ENCODE assay signal across 8 mouse cellular contexts in genomic region chr4:131872672-131873292, GRCm38 (mm10). TPM values are rescaled to one million over a fixed set of nuclear protein-coding genes. Genes with fewer than 3 reads are reported as not detected.
DNase-seq lines count a peak whose midpoint lies in the region; ATAC-seq lines count a peak whose summit lies in the region.

No protein-coding gene starts in this region.

- peak overlapping the region; percentile 81 for H3K27ac ChIP-seq in kidney, embryonic 14.5 days (ENCODE audit: low read depth, low read length)
- peak overlapping the region; percentile 100; the same call in 1 of the 2 replicates for H3K27ac ChIP-seq in forebrain, embryonic 14.5 days (ENCODE audit: low read depth, low read length)
- H3K27ac ChIP-seq in liver, embryonic 15.5 days (replicated peaks): peak overlapping the region; percentile 88

- peak overlapping the region; percentile 60 for H3K4me2 ChIP-seq in kidney, embryonic 14.5 days (replicated peaks; ENCODE audit: low read depth, low read length)
- peak overlapping the region; percentile 67 for H3K4me2 ChIP-seq in forebrain, embryonic 14.5 days (ENCODE audit: low read length)
- peak overlapping the region; percentile 78 for H3K4me2 ChIP-seq in liver, embryonic 15.5 days

- peaks cover 7% of the 10 kb centered on the region; the same call in 1 of the 2 replicates for H3K36me3 ChIP-seq in kidney, embryonic 14.5 days (ENCODE audit: control insufficient read depth, insufficient read depth, low read length)
- H3K36me3 ChIP-seq in forebrain, embryonic 14.5 days (ENCODE audit: control insufficient read depth, insufficient read depth, low read length): 0 out of 2 replicates have a peak, but pooled peaks cover 3% of the 10 kb centered on the region
- H3K36me3 ChIP-seq in liver, embryonic 15.5 days (replicated peaks): no peaks in the 10 kb centered on the region; the same call in 1 of the 2 replicates

- peak overlapping the region; percentile 100 for H3K9ac ChIP-seq in kidney, embryonic 14.5 days (ENCODE audit: low read depth, low read length)
- peak overlapping the region; percentile 100 for H3K9ac ChIP-seq in forebrain, embryonic 14.5 days (ENCODE audit: low read length)
- H3K9ac ChIP-seq in liver, embryonic 15.5 days: peak overlapping the region; percentile 100

- H3K4me3 ChIP-seq in kidney, embryonic 14.5 days (ENCODE audit: low read length): peak overlapping the region; percentile 100
- peak overlapping the region; percentile 99 for H3K4me3 ChIP-seq in forebrain, embryonic 14.5 days (ENCODE audit: low read depth, low read length)
- H3K4me3 ChIP-seq in liver, embryonic 15.5 days (replicated peaks): peak overlapping the region; percentile 99

- ATAC-seq in kidney, embryonic 14.5 days (ENCODE audit: low FRiP score, low TSS enrichment): peak; percentile 9
- peak; percentile 15; the same call in 1 of the 2 replicates for ATAC-seq in forebrain, embryonic 14.5 days
- peak; percentile 4; the same call in 1 of the 2 replicates for ATAC-seq in liver, embryonic 15.5 days (ENCODE audit: insufficient read depth)

- no peak for DNase-seq in kidney, adult 11 months
- peak; percentile 24 for DNase-seq in NIH3T3 (ENCODE audit: low read depth)
- peak; percentile 2 for DNase-seq in forebrain, embryonic 14.5 days (ENCODE audit: low spot score)
- DNase-seq in thymus, postnatal 25 days: peak; percentile 10
- no peak for DNase-seq in left cerebral cortex, adult 9 months (ENCODE audit: low spot score in 2 of 2)
- DNase-seq in urinary bladder, postnatal 14 days (ENCODE audit: low spot score): no peak

- 11% methylated on average over 11 of the region's 11 CpGs for WGBS in kidney, embryonic 14.5 days
- 8% methylated on average over 11 of the region's 11 CpGs for WGBS in forebrain, embryonic 14.5 days
- 5% methylated on average over 11 of the region's 11 CpGs for WGBS in liver, embryonic 15.5 days (ENCODE audit: insufficient replicate concordance)

- H3K27me3 ChIP-seq in kidney, embryonic 14.5 days (ENCODE audit: control insufficient read depth, insufficient read depth, low read length): no peaks in the 10 kb centered on the region
- H3K27me3 ChIP-seq in forebrain, embryonic 14.5 days (replicated peaks; ENCODE audit: control insufficient read depth, insufficient read depth, low read length): no peaks in the 10 kb centered on the region
- H3K27me3 ChIP-seq in liver, embryonic 15.5 days: no peaks in the 10 kb centered on the region

- no peaks in the 10 kb centered on the region for H3K9me3 ChIP-seq in kidney, embryonic 14.5 days (ENCODE audit: control insufficient read depth, low read length)
- no peaks in the 10 kb centered on the region for H3K9me3 ChIP-seq in forebrain, embryonic 14.5 days (replicated peaks; ENCODE audit: control insufficient read depth, low read length)
- H3K9me3 ChIP-seq in liver, embryonic 15.5 days (replicated peaks): no peaks in the 10 kb centered on the region

- peaks cover 26% of the 10 kb centered on the region for H3K4me1 ChIP-seq in kidney, embryonic 14.5 days (ENCODE audit: control insufficient read depth, insufficient read depth, low read length)
- peaks cover 25% of the 10 kb centered on the region for H3K4me1 ChIP-seq in forebrain, embryonic 14.5 days (ENCODE audit: control insufficient read depth, insufficient read depth, low read length)
- H3K4me1 ChIP-seq in liver, embryonic 15.5 days (replicated peaks): peaks cover 66% of the 10 kb centered on the region

RNA-seq across cellular contexts. Expression of gene Srsf4, which starts 0.6 kb away (rescaled TPM):
- polyA plus RNA-seq in kidney, embryonic 14.5 days (2014; fragmentation: Nextera tagmentation; extraction: Ambion mirVana): 82.4 and 118 TPM in 2 replicates
- 109 and 132 TPM in 2 replicates for polyA plus RNA-seq in forebrain, embryonic 14.5 days (2014; fragmentation: Nextera tagmentation; extraction: Ambion mirVana)
- polyA plus RNA-seq in liver, embryonic 15.5 days (2015; fragmentation: Nextera tagmentation; extraction: Ambion mirVana): 58.4 and 61.1 TPM in 2 replicates

RNA-seq across cellular contexts. Expression of gene Mecr, which starts 29.5 kb away (rescaled TPM):
- polyA plus RNA-seq in kidney, embryonic 14.5 days (2014; fragmentation: Nextera tagmentation; extraction: Ambion mirVana): 40.9 and 46.6 TPM in 2 replicates
- 33.7 and 35.7 TPM in 2 replicates for polyA plus RNA-seq in forebrain, embryonic 14.5 days (2014; fragmentation: Nextera tagmentation; extraction: Ambion mirVana)
- 34.0 and 34.9 TPM in 2 replicates for polyA plus RNA-seq in liver, embryonic 15.5 days (2015; fragmentation: Nextera tagmentation; extraction: Ambion mirVana)

RNA-seq across cellular contexts. Expression of gene Ptpru, which starts 34.7 kb away (rescaled TPM):
- 17.0 and 25.2 TPM in 2 replicates for polyA plus RNA-seq in kidney, embryonic 14.5 days (2014; fragmentation: Nextera tagmentation; extraction: Ambion mirVana)
- 20.1 and 20.8 TPM in 2 replicates for polyA plus RNA-seq in forebrain, embryonic 14.5 days (2014; fragmentation: Nextera tagmentation; extraction: Ambion mirVana)
- polyA plus RNA-seq in liver, embryonic 15.5 days (2015; fragmentation: Nextera tagmentation; extraction: Ambion mirVana): 2.4 and 3.0 TPM in 2 replicates

RNA-seq across cellular contexts. Expression of gene Tmem200b, which starts 48.8 kb away (rescaled TPM):
- 1.8 and 2.1 TPM in 2 replicates for polyA plus RNA-seq in kidney, embryonic 14.5 days (2014; fragmentation: Nextera tagmentation; extraction: Ambion mirVana)
- polyA plus RNA-seq in forebrain, embryonic 14.5 days (2014; fragmentation: Nextera tagmentation; extraction: Ambion mirVana): not detected in 2 replicates
- 0.26 and 0.28 TPM in 2 replicates for polyA plus RNA-seq in liver, embryonic 15.5 days (2015; fragmentation: Nextera tagmentation; extraction: Ambion mirVana)

Comparison
In these comparisons a context has a peak if more than half of its experiments do, and no peak if none do; other contexts are left out.
1. DNase-seq: peak in NIH3T3 (single experiment), forebrain, embryonic 14.5 days (single experiment) and thymus, postnatal 25 days (single experiment); none in kidney, adult 11 months (single experiment), left cerebral cortex, adult 9 months (0 of 2) and urinary bladder, postnatal 14 days (single experiment).
2. Peak in every context shown above with its lines, with median percentiles within 50 percentile points of each other: ATAC-seq, H3K27ac ChIP-seq, H3K4me2 ChIP-seq, H3K4me3 ChIP-seq and H3K9ac ChIP-seq.